Mouse (Mus musculus) fat pad, adult 2 months (tissue): ENCODE measurements around the gene Vcam1.

Experiments used
- DNase-seq: peaks from one replicate; pipeline ENCODE4 v3.0.0-alpha.2; 2011; ENCODE audit warnings: low read depth, low spot score; ENCODE audit errors: extremely low read depth

Gene Vcam1

GRCm38 (mm10) chr3:116129259-116129738 lies at the start of gene Vcam1:
TSS of gene Vcam1 (minus strand) at chr3:116129688.
- no peak for DNase-seq

- no peak for DNase-seq
These were observed 45.6 kb upstream of the Vcam1 start for GRCm38 (mm10) chr3:116175106-116175505.

- no peak for DNase-seq
These were observed 42.0 kb upstream of the Vcam1 start for GRCm38 (mm10) chr3:116171461-116171860.

- no peak for DNase-seq
These were observed 38.6 kb upstream of the Vcam1 start for GRCm38 (mm10) chr3:116168056-116168455.

- no peak for DNase-seq
These were observed 36.8 kb upstream of the Vcam1 start for GRCm38 (mm10) chr3:116166296-116166695.

- DNase-seq = no peak
These were observed 35.5 kb upstream of the Vcam1 start for GRCm38 (mm10) chr3:116165030-116165429.

- no peak for DNase-seq
These were observed 34.0 kb upstream of the Vcam1 start for GRCm38 (mm10) chr3:116163517-116163916.

GRCm38 (mm10) chr3:116162097-116162666 lies 32.7 kb upstream of the Vcam1 start:
- DNase-seq = no peak

- no peak for DNase-seq
These were observed 29.9 kb upstream of the Vcam1 start for GRCm38 (mm10) chr3:116159376-116159775.

GRCm38 (mm10) chr3:116157447-116157990 lies 28.0 kb upstream of the Vcam1 start:
- DNase-seq = no peak

- DNase-seq = no peak
These were observed 20.7 kb upstream of the Vcam1 start for GRCm38 (mm10) chr3:116150056-116150632.

GRCm38 (mm10) chr3:116149096-116149495 lies 19.6 kb upstream of the Vcam1 start:
- DNase-seq = no peak

GRCm38 (mm10) chr3:116148676-116149075 lies 19.2 kb upstream of the Vcam1 start:
- DNase-seq = no peak

GRCm38 (mm10) chr3:116141226-116141625 lies 11.7 kb upstream of the Vcam1 start:
- no peak for DNase-seq

GRCm38 (mm10) chr3:116139000-116139399 lies 9.5 kb upstream of the Vcam1 start:
- no peak for DNase-seq

GRCm38 (mm10) chr3:116138081-116138480 lies 8.6 kb upstream of the Vcam1 start:
- DNase-seq = no peak

- no peak for DNase-seq
These were observed 3.9 kb upstream of the Vcam1 start for GRCm38 (mm10) chr3:116133363-116133762.

- DNase-seq = no peak
These were observed 1.2 kb upstream of the Vcam1 start for GRCm38 (mm10) chr3:116130711-116131110.

- DNase-seq = no peak
These were observed 530 bp upstream of the Vcam1 start for GRCm38 (mm10) chr3:116129841-116130595.

GRCm38 (mm10) chr3:116128311-116129204 lies 930 bp downstream of the Vcam1 start:
- DNase-seq = no peak

- no peak for DNase-seq
These were observed 1.7 kb downstream of the Vcam1 start for GRCm38 (mm10) chr3:116127836-116128235.
